Mouse (Mus musculus): ENCODE measurements around the gene Aff2. TPM values are rescaled to one million over a fixed set of nuclear protein-coding genes. Genes with fewer than 3 reads are reported as not detected.

Gene Aff2
- total RNA-seq, 2 experiments from 2014 or later, result 49.6 to 50.9 TPM

DNA sequence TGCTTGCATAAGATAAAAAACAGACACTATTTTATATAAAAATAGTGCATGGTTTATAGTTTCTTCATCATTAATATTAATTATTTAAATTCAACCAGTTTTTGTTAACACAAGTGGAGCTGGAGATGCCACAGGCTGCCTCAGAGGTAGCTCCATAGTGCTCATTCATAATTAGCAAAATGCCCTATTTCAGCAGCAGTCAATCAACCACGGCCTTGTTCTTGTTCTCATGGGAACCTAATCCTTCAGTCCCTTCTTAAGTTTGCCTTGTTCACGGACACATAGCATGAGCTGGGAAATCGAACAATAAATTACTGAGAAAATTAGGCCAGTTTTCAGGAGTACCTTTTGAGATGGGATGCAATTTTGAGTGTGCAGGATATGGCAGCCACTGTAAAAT lies 378.9 kb downstream of the Aff2 start:
- no peak for DNase-seq
- intact Hi-C loops (cut with DNase I), result no loop called here

DNA sequence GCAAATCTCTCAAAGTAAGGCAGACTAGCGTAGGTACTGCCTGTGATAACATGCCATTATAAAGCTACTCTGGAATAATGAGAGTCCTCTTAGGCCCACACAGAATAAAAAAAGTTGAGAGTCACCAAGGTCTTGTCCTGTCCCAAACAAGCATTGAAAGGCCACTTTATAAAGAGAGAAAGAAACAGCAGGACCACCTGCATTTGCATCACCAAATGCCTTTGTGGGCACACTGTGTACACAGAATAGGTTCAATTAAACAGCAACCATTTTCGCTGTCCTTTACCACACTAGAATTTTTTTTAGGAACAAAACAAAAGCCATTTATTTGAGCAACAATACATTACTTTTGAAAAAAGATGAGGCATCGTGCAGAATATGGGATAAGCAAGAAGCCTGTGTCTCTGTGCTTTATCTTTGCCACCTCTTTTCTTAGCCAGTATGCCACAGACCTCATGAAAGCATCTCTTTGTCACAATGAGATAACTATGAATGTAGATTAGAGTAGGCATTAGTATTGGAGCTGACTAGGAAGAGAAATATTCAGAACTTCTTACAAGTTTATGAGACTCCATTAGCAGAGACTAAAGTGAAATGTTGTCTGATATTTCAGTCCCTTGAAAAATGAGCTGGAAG lies 385.0 kb downstream of the Aff2 start:
- no peak for DNase-seq
- intact Hi-C loops (cut with DNase I), result no loop called here

DNA sequence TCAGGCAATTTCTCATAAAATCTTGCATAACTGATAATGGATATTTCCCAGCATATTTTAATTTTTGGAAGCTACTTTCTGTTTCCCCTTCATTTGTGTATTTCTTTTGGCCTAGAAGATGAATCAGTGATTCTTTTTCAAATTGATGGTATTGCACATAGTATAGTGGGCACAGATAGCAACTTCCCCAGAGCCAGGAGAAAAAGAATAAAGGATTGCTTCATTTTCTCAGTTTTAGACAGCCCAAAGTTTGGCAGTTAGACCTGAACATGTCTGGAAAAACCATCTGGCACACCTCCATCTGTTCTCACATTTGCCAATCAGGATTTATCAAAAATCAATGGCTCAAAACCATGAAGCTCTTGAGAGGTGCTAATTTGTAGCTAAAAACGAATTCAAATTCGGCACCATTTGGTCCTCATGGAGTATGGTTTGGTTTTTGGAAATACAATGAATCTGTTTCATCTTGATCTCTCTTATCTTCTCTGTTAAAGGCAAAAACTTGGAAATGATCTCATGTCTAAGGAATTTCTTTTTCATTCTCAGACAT lies 441.9 kb downstream of the Aff2 start:
- DNase-seq, result no peak
- intact Hi-C loops (cut with DNase I), result no loop called here

DNA sequence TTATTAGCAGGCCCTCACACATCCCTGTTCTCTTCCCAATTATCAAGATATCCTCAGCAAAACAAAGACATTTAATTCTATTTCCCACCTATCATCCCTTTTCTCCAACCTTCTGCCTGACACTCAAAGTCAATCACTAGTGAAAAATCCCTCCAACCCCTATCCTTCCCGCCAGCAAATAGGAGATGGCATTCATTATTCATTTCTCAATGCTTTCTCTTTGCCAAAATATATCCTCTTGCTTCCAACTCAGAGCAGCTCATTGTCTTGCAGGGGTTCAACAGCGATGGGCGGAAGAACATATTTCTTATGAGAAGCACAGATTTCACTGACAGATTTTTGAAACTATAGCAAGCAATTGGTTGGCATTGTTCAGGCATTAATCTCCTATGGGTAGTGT lies 442.4 kb downstream of the Aff2 start:
- intact Hi-C loops (cut with DNase I), result no loop called here
- DNase-seq, result no peak

DNA sequence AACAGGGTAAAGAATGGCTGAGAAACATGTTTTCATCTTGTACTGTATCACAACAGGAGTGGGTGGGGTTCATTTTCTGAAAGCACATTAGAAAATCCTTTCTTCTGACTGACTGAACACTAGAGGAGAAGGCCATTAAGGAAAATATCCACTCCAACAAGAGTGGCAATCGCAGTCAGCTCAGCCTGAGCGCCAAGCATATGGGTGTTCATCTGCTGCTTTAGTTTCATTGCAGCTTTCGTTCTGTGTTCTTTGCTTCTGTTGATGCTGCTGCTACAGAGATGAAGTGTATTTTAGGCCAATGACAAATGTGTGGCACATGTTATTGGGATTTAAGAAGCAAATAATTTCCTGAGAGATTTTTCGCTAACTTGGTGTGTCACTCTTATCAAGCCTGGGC lies 451.7 kb downstream of the Aff2 start:
- intact Hi-C loops (cut with DNase I), result no loop called here
- no peak for DNase-seq

DNA sequence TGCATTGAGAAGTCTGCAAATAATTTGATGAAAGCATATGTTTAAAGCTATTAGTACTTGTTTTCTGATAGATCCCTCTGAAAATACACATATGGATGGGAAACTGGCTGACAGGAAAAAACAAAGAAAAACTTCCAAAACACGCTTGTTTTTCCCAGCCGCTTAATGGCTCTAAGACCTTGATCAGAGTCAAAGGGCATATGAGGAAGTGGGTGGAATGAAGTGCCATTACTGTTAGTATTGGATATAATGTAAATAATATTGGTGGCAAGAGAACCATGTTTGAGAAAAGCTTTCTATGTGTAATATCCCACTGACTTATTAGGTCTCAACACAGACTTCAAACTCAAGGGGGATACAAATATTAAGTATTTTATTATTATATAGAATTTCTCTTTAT lies 455.0 kb downstream of the Aff2 start:
- intact Hi-C loops (cut with DNase I), result no loop called here
- DNase-seq, result no peak

DNA sequence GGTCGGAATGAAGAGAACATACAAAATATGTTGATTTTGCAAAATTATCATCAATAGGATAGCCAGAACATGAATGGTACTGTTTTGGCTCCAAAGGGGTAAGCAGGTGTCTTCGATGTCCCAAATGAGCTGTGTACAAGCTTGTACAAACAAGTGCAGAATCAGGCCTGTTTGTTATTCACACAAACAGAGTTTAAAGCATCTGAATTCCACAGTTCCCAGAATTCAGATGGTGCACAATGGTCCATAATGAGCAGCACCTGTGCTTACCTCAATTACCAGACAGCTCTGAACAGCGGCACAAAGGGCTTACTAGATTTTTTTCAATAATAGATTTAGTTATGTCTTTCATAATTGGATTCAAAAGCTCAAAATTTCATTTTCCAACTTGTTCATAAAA lies 457.6 kb downstream of the Aff2 start:
- DNase-seq, result no peak
- intact Hi-C loops (cut with DNase I), result no loop called here

DNA sequence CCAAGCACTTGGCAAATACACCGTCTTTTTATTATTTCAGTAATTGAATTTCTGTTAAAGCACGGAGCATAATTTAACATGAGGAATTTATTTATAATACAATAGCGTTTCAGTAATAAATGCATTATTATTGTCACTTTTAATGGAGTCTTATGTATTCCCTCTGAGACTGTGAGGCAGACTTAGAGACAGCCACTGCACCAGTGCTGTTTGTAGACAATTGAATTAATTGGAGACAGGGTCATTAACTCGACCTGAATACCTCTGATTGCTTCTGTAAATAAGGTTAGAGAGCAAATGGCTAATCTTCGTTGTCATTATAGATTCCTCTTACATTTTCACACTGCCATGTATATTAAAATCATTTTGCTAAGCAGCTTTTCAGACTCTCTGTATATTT lies 458.1 kb downstream of the Aff2 start:
- DNase-seq, result no peak
- intact Hi-C loops (cut with DNase I), result no loop called here

DNA sequence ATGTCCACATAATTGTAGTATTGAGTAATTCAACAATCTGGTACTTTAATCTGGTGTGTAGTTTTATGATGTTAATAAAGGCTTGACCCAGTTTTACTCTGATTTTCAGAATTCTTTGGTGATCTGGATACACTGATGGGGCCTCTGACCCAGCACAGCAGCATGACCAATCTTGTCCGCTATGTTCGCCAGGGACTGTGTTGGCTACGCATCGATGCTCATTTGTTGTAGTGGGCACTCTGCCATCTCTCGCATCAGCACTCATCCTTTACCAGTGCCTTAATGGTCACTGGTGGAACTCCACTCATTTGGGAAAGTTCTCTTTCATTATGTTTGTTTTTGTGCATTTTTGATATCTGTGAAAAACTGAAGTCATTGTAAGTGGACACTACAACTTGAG lies 507.5 kb downstream of the Aff2 start:
- intact Hi-C loops (cut with DNase I), result no loop called here
- peak; percentile 34 for DNase-seq

DNA sequence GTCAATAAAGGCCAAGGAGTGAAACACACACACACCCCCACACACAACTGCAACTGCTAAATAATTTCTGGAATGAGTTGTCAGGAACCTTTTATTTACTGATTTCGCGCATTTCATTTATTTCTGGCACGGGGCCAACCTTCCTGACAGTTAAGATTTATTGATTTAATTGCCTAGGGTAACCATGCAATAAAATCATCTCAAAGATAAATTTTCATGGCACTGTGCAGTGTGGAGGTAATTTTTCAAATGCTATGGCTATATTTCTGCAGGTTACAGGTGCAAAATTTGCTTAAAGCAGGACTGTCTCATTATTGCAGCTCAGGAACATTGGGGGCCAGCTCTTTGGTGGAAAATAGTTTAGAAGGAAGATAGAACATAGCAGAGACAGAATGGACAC lies 531.6 kb downstream of the Aff2 start:
- DNase-seq, result no peak
- intact Hi-C loops (cut with DNase I), result no loop called here
